Mouse (Mus musculus): Measurements from ENCODE around the gene Isca1. TPM values are rescaled to one million over a fixed set of nuclear protein-coding genes. Genes with fewer than 3 reads are reported as not detected.
"Not testable (repeated sequence)": the region's sequence is repeated elsewhere in the genome, so short reads cannot be mapped to it uniquely, and the experiment has no call there.

The Isca1 gene
- polyA plus RNA-seq, 1 experiment from 2014 or later, result 153 TPM

GRCm38 (mm10) chr13:59745462-59745861, 24.1 kb downstream of the Isca1 start:
- 78% methylated on average over 6 of the region's 6 CpGs for WGBS

GRCm38 (mm10) chr13:59741697-59742096, 27.9 kb downstream of the Isca1 start:
- Histone ChIP-seq H3K9ac (ENCODE audit: low read depth, low read length) (no peak overlapping the region), H3K36me3 (ENCODE audit: insufficient read depth, low read length) (no peaks in the 10 kb centered on the region), H3K4me2 (ENCODE audit: low read length) (no peak overlapping the region), H3K27me3 (ENCODE audit: insufficient read depth, low read length) (no peaks in the 10 kb centered on the region), H3K27ac (no peak overlapping the region), H3K9me3 (replicated peaks; ENCODE audit: low read length) (no peaks in the 10 kb centered on the region), H3K4me1 (replicated peaks; ENCODE audit: insufficient read depth, low read length) (no peaks in the 10 kb centered on the region), H3K4me3 (replicated peaks; ENCODE audit: low read depth, low read length) (no peak overlapping the region)
- whole genome bisulfite sequencing, result 72% methylated on average over 10 of the region's 10 CpGs
- no peak for DNase-seq (ENCODE audit: low spot score)
- no peak for ATAC-seq (replicated peaks; ENCODE audit: low FRiP score, low read depth)
- TF ChIP-seq CTCF (IDR thresholded peaks at IDR 0.05; ENCODE audit: low read depth), result peak; percentile 60

More at GRCm38 (mm10) chr13:59745462-59745861, 24.1 kb downstream of the Isca1 start:
- Histone ChIP-seq H3K27me3 (ENCODE audit: insufficient read depth, low read length) (no peaks in the 10 kb centered on the region), H3K27ac (no peak overlapping the region), H3K4me1 (replicated peaks; ENCODE audit: insufficient read depth, low read length) (no peaks in the 10 kb centered on the region), H3K36me3 (ENCODE audit: insufficient read depth, low read length) (no peaks in the 10 kb centered on the region), H3K4me2 (ENCODE audit: low read length) (no peak overlapping the region), H3K4me3 (replicated peaks; ENCODE audit: low read depth, low read length) (no peak overlapping the region), H3K9me3 (replicated peaks; ENCODE audit: low read length) (no peaks in the 10 kb centered on the region), H3K9ac (ENCODE audit: low read depth, low read length) (no peak overlapping the region)
- DNase-seq (ENCODE audit: low spot score) (no peak), ATAC-seq (replicated peaks; ENCODE audit: low FRiP score, low read depth) (no peak)
- TF ChIP-seq CTCF (IDR thresholded peaks at IDR 0.05; ENCODE audit: low read depth), result no peak; the same call in 1 of the 2 replicates

GRCm38 (mm10) chr13:59741096-59741495, 28.5 kb downstream of the Isca1 start:
- no peak overlapping the region for H3K9ac ChIP-seq (ENCODE audit: low read depth, low read length)
- WGBS, result 66% methylated on average over 11 of the region's 11 CpGs
- no peak overlapping the region for H3K27ac ChIP-seq

GRCm38 (mm10) chr13:59739397-59739796, 30.2 kb downstream of the Isca1 start:
- no peaks in the 10 kb centered on the region for H3K36me3 ChIP-seq (ENCODE audit: insufficient read depth, low read length)
- H3K27me3 ChIP-seq (ENCODE audit: insufficient read depth, low read length), result no peaks in the 10 kb centered on the region
- no peak overlapping the region for H3K4me3 ChIP-seq (replicated peaks; ENCODE audit: low read depth, low read length)
- H3K9ac ChIP-seq (ENCODE audit: low read depth, low read length), result no peak overlapping the region
- H3K9me3 ChIP-seq (replicated peaks; ENCODE audit: low read length), result no peaks in the 10 kb centered on the region
- DNase-seq (ENCODE audit: low spot score) (no peak), ATAC-seq (replicated peaks; ENCODE audit: low FRiP score, low read depth) (no peak)
- no peak for TF ChIP-seq CTCF (IDR thresholded peaks at IDR 0.05; ENCODE audit: low read depth)
- WGBS, result 91% methylated on average over 4 of the region's 4 CpGs
- no peak overlapping the region for H3K27ac ChIP-seq
- H3K4me2 ChIP-seq (ENCODE audit: low read length), result no peak overlapping the region
- H3K4me1 ChIP-seq (replicated peaks; ENCODE audit: insufficient read depth, low read length), result no peaks in the 10 kb centered on the region

More at GRCm38 (mm10) chr13:59741096-59741495, 28.5 kb downstream of the Isca1 start:
- no peak for DNase-seq (ENCODE audit: low spot score)
- Histone ChIP-seq H3K4me1 (replicated peaks; ENCODE audit: insufficient read depth, low read length) (no peaks in the 10 kb centered on the region), H3K27me3 (ENCODE audit: insufficient read depth, low read length) (no peaks in the 10 kb centered on the region), H3K9me3 (replicated peaks; ENCODE audit: low read length) (no peaks in the 10 kb centered on the region), H3K4me3 (replicated peaks; ENCODE audit: low read depth, low read length) (no peak overlapping the region), H3K4me2 (ENCODE audit: low read length) (no peak overlapping the region), H3K36me3 (ENCODE audit: insufficient read depth, low read length) (no peaks in the 10 kb centered on the region)
- no peak for TF ChIP-seq CTCF (IDR thresholded peaks at IDR 0.05; ENCODE audit: low read depth)
- ATAC-seq (replicated peaks; ENCODE audit: low FRiP score, low read depth), result no peak

- no peak for DNase-seq (ENCODE audit: low spot score)
- Histone ChIP-seq H3K9ac (ENCODE audit: low read depth, low read length) (no peak overlapping the region), H3K4me2 (ENCODE audit: low read length) (no peak overlapping the region), H3K36me3 (ENCODE audit: insufficient read depth, low read length) (no peaks in the 10 kb centered on the region), H3K4me3 (replicated peaks; ENCODE audit: low read depth, low read length) (no peak overlapping the region), H3K27me3 (ENCODE audit: insufficient read depth, low read length) (no peaks in the 10 kb centered on the region), H3K4me1 (replicated peaks; ENCODE audit: insufficient read depth, low read length) (no peaks in the 10 kb centered on the region), H3K9me3 (replicated peaks; ENCODE audit: low read length) (no peaks in the 10 kb centered on the region), H3K27ac (no peak overlapping the region)
- no peak for ATAC-seq (replicated peaks; ENCODE audit: low FRiP score, low read depth)
- TF ChIP-seq CTCF (IDR thresholded peaks at IDR 0.05; ENCODE audit: low read depth), result no peak
- 79% methylated on average over 2 of the region's 2 CpGs for WGBS
Measured at GRCm38 (mm10) chr13:59738455-59738854, 31.2 kb downstream of the Isca1 start.

GRCm38 (mm10) chr13:59735190-59735589, 34.4 kb downstream of the Isca1 start:
- WGBS, result 27% methylated on average over 3 of the region's 3 CpGs
- Histone ChIP-seq H3K9me3 (replicated peaks; ENCODE audit: low read length) (no peaks in the 10 kb centered on the region), H3K4me3 (replicated peaks; ENCODE audit: low read depth, low read length) (no peak overlapping the region), H3K27me3 (ENCODE audit: insufficient read depth, low read length) (no peaks in the 10 kb centered on the region), H3K4me1 (replicated peaks; ENCODE audit: insufficient read depth, low read length) (no peaks in the 10 kb centered on the region), H3K27ac (no peak overlapping the region), H3K9ac (ENCODE audit: low read depth, low read length) (no peak overlapping the region), H3K36me3 (ENCODE audit: insufficient read depth, low read length) (no peaks in the 10 kb centered on the region), H3K4me2 (ENCODE audit: low read length) (no peak overlapping the region)
- DNase-seq (ENCODE audit: low spot score) (peak; percentile 83), ATAC-seq (replicated peaks; ENCODE audit: low FRiP score, low read depth) (no peak; the same call in 1 of the 2 replicates)
- TF ChIP-seq CTCF (IDR thresholded peaks at IDR 0.05; ENCODE audit: low read depth), result peak; percentile 55; the same call in 1 of the 2 replicates

GRCm38 (mm10) chr13:59734347-59734746, 35.3 kb downstream of the Isca1 start:
- WGBS, result 30% methylated on average over 6 of the region's 6 CpGs
- not testable (repeated sequence) for H3K9me3 ChIP-seq (replicated peaks; ENCODE audit: low read length); H3K27me3 ChIP-seq (ENCODE audit: insufficient read depth, low read length); H3K9ac ChIP-seq (ENCODE audit: low read depth, low read length); H3K4me3 ChIP-seq (replicated peaks; ENCODE audit: low read depth, low read length); H3K36me3 ChIP-seq (ENCODE audit: insufficient read depth, low read length); H3K4me1 ChIP-seq (replicated peaks; ENCODE audit: insufficient read depth, low read length); H3K4me2 ChIP-seq (ENCODE audit: low read length); H3K27ac ChIP-seq; ATAC-seq (replicated peaks; ENCODE audit: low FRiP score, low read depth); DNase-seq (ENCODE audit: low spot score)
